Mouse (Mus musculus) embryonic fibroblast, embryonic 13.5 days (primary cell): ENCODE measurements around the gene Dip2b.

Experiments
- CTCF ChIP-seq: IDR thresholded peaks from 2 replicates; pipeline ENCODE4 v1.5.1; 2011; ENCODE audit warnings: mild to moderate bottlenecking, control low read depth, low read length, moderate library complexity, borderline replicate concordance; ENCODE audit not compliant: insufficient read depth
- POLR2A ChIP-seq: IDR thresholded peaks from 2 replicates; pipeline ENCODE4 v1.6.1; 2011; ENCODE audit warnings: low read depth, mild to moderate bottlenecking, control low read depth, low read length, moderate library complexity

- TF ChIP-seq POLR2A = no peak
- no peak for TF ChIP-seq CTCF
Observed at GRCm38 (mm10) chr15:100236952-100237351, 198.5 kb downstream of the Dip2b start.
